Mouse (Mus musculus): ENCODE results near the gene Atp2b1. TPM values are rescaled to one million over a fixed set of nuclear protein-coding genes. Genes with fewer than 3 reads are reported as not detected.
A peak's percentile ranks its signal among the peaks of the same experiment; 100 is the strongest.

The Atp2b1 gene
- polyA plus RNA-seq, 1 experiment from 2014 or later = 160 TPM

GRCm38 (mm10) chr10:98891361-98891760 lies 22.8 kb upstream of the Atp2b1 start:
- no peaks in the 10 kb centered on the region; the same call in 1 of the 2 replicates for H3K9me3 ChIP-seq
- no peak overlapping the region for H3K4me3 ChIP-seq (replicated peaks)
- 89% methylated on average over 4 of the region's 4 CpGs for WGBS
- H3K4me2 ChIP-seq (replicated peaks) = no peak overlapping the region
- no peaks in the 10 kb centered on the region for H3K36me3 ChIP-seq
- ATAC-seq = no peak
- no peaks in the 10 kb centered on the region for H3K4me1 ChIP-seq (replicated peaks)
- no peak overlapping the region for H3K9ac ChIP-seq (replicated peaks)
- H3K27ac ChIP-seq = no peak overlapping the region
- H3K27me3 ChIP-seq = no peaks in the 10 kb centered on the region

- no peak overlapping the region for H3K27ac ChIP-seq
- no peak overlapping the region for H3K9ac ChIP-seq (replicated peaks)
- no peak overlapping the region for H3K4me2 ChIP-seq (replicated peaks)
- ATAC-seq = no peak
- no peaks in the 10 kb centered on the region for H3K9me3 ChIP-seq
- WGBS = 95% methylated on average over 8 of the region's 8 CpGs
- H3K4me3 ChIP-seq (replicated peaks) = no peak overlapping the region
- H3K27me3 ChIP-seq = no peaks in the 10 kb centered on the region
- no peaks in the 10 kb centered on the region for H3K36me3 ChIP-seq
- no peaks in the 10 kb centered on the region for H3K4me1 ChIP-seq (replicated peaks)
Measured at GRCm38 (mm10) chr10:98897507-98897906, 16.7 kb upstream of the Atp2b1 start.

GRCm38 (mm10) chr10:98897913-98898748 lies 16.1 kb upstream of the Atp2b1 start:
- no peaks in the 10 kb centered on the region for H3K36me3 ChIP-seq
- H3K9me3 ChIP-seq = no peaks in the 10 kb centered on the region
- no peak for ATAC-seq
- no peak overlapping the region for H3K27ac ChIP-seq
- H3K4me1 ChIP-seq (replicated peaks) = no peaks in the 10 kb centered on the region
- H3K4me3 ChIP-seq (replicated peaks) = no peak overlapping the region
- no peak overlapping the region for H3K9ac ChIP-seq (replicated peaks)
- no peak overlapping the region for H3K4me2 ChIP-seq (replicated peaks)
- 93% methylated on average over 4 of the region's 4 CpGs for WGBS
- H3K27me3 ChIP-seq = no peaks in the 10 kb centered on the region

- Histone ChIP-seq H3K4me1 (replicated peaks) (no peaks in the 10 kb centered on the region), H3K4me3 (replicated peaks) (no peak overlapping the region), H3K36me3 (no peaks in the 10 kb centered on the region), H3K27me3 (no peaks in the 10 kb centered on the region), H3K9ac (replicated peaks) (no peak overlapping the region), H3K4me2 (replicated peaks) (no peak overlapping the region), H3K27ac (no peak overlapping the region), H3K9me3 (no peaks in the 10 kb centered on the region)
- ATAC-seq = no peak
- WGBS = 80% methylated on average over 5 of the region's 5 CpGs
Measured at GRCm38 (mm10) chr10:98901533-98901932, 12.7 kb upstream of the Atp2b1 start.

GRCm38 (mm10) chr10:98905987-98906386 lies 8.2 kb upstream of the Atp2b1 start:
- 92% methylated on average over 4 of the region's 4 CpGs for WGBS

GRCm38 (mm10) chr10:98906941-98907549 lies 7.2 kb upstream of the Atp2b1 start:
- H3K4me3 ChIP-seq (replicated peaks) = no peak overlapping the region

More at GRCm38 (mm10) chr10:98905987-98906386, 8.2 kb upstream of the Atp2b1 start:
- no peak overlapping the region for H3K9ac ChIP-seq (replicated peaks)
- no peaks in the 10 kb centered on the region for H3K9me3 ChIP-seq
- ATAC-seq = no peak
- H3K36me3 ChIP-seq = no peaks in the 10 kb centered on the region
- H3K4me1 ChIP-seq (replicated peaks) = no peaks in the 10 kb centered on the region
- H3K27me3 ChIP-seq = no peaks in the 10 kb centered on the region
- no peak overlapping the region for H3K4me2 ChIP-seq (replicated peaks)
- no peak overlapping the region for H3K27ac ChIP-seq
- no peak overlapping the region for H3K4me3 ChIP-seq (replicated peaks)

GRCm38 (mm10) chr10:98913610-98913960 lies 621 bp upstream of the Atp2b1 start:
- Histone ChIP-seq H3K4me3 (replicated peaks) (peak overlapping the region; percentile 92), H3K4me2 (replicated peaks) (peak overlapping the region; percentile 64), H3K27ac (peak overlapping the region; percentile 99), H3K36me3 (no peaks in the 10 kb centered on the region), H3K27me3 (peaks cover 6% of the 10 kb centered on the region; the same call in 1 of the 2 replicates), H3K4me1 (replicated peaks) (peaks cover 21% of the 10 kb centered on the region), H3K9me3 (no peaks in the 10 kb centered on the region), H3K9ac (replicated peaks) (peak overlapping the region; percentile 78)
- ATAC-seq = no peak
- under 1% methylated on average over 17 of the region's 19 CpGs for WGBS

More at GRCm38 (mm10) chr10:98906941-98907549, 7.2 kb upstream of the Atp2b1 start:
- no peak for ATAC-seq
- H3K9ac ChIP-seq (replicated peaks) = no peak overlapping the region
- H3K36me3 ChIP-seq = no peaks in the 10 kb centered on the region
- WGBS = 93% methylated on average over 5 of the region's 5 CpGs
- no peaks in the 10 kb centered on the region for H3K4me1 ChIP-seq (replicated peaks)
- H3K27ac ChIP-seq = no peak overlapping the region
- 0 out of 2 replicates have a peak, but pooled peaks cover 3% of the 10 kb centered on the region for H3K27me3 ChIP-seq
- no peak overlapping the region for H3K4me2 ChIP-seq (replicated peaks)
- H3K9me3 ChIP-seq = no peaks in the 10 kb centered on the region

GRCm38 (mm10) chr10:98914810-98915241 lies 620 bp downstream of the Atp2b1 start:
- Histone ChIP-seq H3K4me3 (replicated peaks) (peak overlapping the region; percentile 92), H3K4me1 (replicated peaks) (peaks cover 21% of the 10 kb centered on the region), H3K4me2 (replicated peaks) (peak overlapping the region; percentile 78), H3K27ac (peak overlapping the region; percentile 99), H3K36me3 (no peaks in the 10 kb centered on the region), H3K9ac (replicated peaks) (peak overlapping the region; percentile 94), H3K9me3 (no peaks in the 10 kb centered on the region), H3K27me3 (peaks cover 6% of the 10 kb centered on the region; the same call in 1 of the 2 replicates)
- 0% methylated on average over 18 of the region's 62 CpGs for WGBS
- ATAC-seq = peak; percentile 82

GRCm38 (mm10) chr10:98915398-98915931 lies 1.3 kb downstream of the Atp2b1 start:
- Histone ChIP-seq H3K9me3 (no peaks in the 10 kb centered on the region), H3K4me2 (replicated peaks) (peak overlapping the region; percentile 78), H3K27me3 (peaks cover 6% of the 10 kb centered on the region; the same call in 1 of the 2 replicates), H3K9ac (replicated peaks) (peak overlapping the region; percentile 94), H3K36me3 (no peaks in the 10 kb centered on the region), H3K27ac (peak overlapping the region; percentile 99), H3K4me3 (replicated peaks) (peak overlapping the region; percentile 92), H3K4me1 (replicated peaks) (peaks cover 21% of the 10 kb centered on the region)
- under 1% methylated on average over 44 of the region's 54 CpGs for WGBS
- ATAC-seq = peak; percentile 7

GRCm38 (mm10) chr10:98916011-98916780 lies 2.0 kb downstream of the Atp2b1 start:
- H3K4me3 ChIP-seq (replicated peaks) = peak overlapping the region; percentile 92
- H3K27me3 ChIP-seq = peaks cover 6% of the 10 kb centered on the region; the same call in 1 of the 2 replicates
- peak overlapping the region; percentile 63 for H3K27ac ChIP-seq
- H3K9ac ChIP-seq (replicated peaks) = peak overlapping the region; percentile 94
- no peaks in the 10 kb centered on the region for H3K36me3 ChIP-seq
- peak overlapping the region; percentile 78 for H3K4me2 ChIP-seq (replicated peaks)
- peaks cover 21% of the 10 kb centered on the region for H3K4me1 ChIP-seq (replicated peaks)
- ATAC-seq = no peak
- H3K9me3 ChIP-seq = no peaks in the 10 kb centered on the region
- WGBS = 9% methylated on average over 22 of the region's 22 CpGs

GRCm38 (mm10) chr10:98916781-98917340 lies 2.7 kb downstream of the Atp2b1 start:
- peak overlapping the region; percentile 92 for H3K4me3 ChIP-seq (replicated peaks)
- peak overlapping the region; percentile 94 for H3K9ac ChIP-seq (replicated peaks)
- peaks cover 3% of the 10 kb centered on the region; the same call in 1 of the 2 replicates for H3K27me3 ChIP-seq
- peaks cover 21% of the 10 kb centered on the region for H3K4me1 ChIP-seq (replicated peaks)
- H3K9me3 ChIP-seq = no peaks in the 10 kb centered on the region
- H3K36me3 ChIP-seq = no peaks in the 10 kb centered on the region
- 74% methylated on average over 10 of the region's 10 CpGs for WGBS
- H3K27ac ChIP-seq = no peak overlapping the region
- no peak for ATAC-seq
- H3K4me2 ChIP-seq (replicated peaks) = peak overlapping the region; percentile 78

All from midbrain, embryonic 13.5 days (tissue).